Mouse (Mus musculus) CH12.LX (cell line): ENCODE results near the gene Mkrn2. TPM values are rescaled to one million over a fixed set of nuclear protein-coding genes. Genes with fewer than 3 reads are reported as not detected.

Experiments used
- DNase-seq: peaks from one replicate; pipeline ENCODE4 v3.0.0-alpha.2; 2013; ENCODE audit errors: extremely low read depth
- H3K27ac ChIP-seq: 2 replicates; pipeline ENCODE4 v1.5.1; 2012; ENCODE audit warnings: low read depth, mild to moderate bottlenecking, control low read depth, moderate library complexity; ENCODE audit not compliant: insufficient read depth
- H3K27me3 ChIP-seq: replicated peaks from 2 replicates; pipeline ENCODE3; 2012; ENCODE audit warnings: inconsistent platforms
- H3K36me3 ChIP-seq, 2 experiments: replicated peaks in 1 of 2; 2 replicates each; pipeline versions ENCODE3 to v1.6.1; 2012; ENCODE audit warnings: inconsistent platforms in 1 of 2, low read length in 1 of 2, mild to moderate bottlenecking in 1 of 2, mixed read lengths in 1 of 2, moderate library complexity in 1 of 2; ENCODE audit not compliant: control insufficient read depth in 1 of 2, insufficient read depth in 1 of 2
- H3K4me1 ChIP-seq, 2 experiments: 2 replicates each; pipeline ENCODE4 v1.6.1; 2012; ENCODE audit warnings: inconsistent platforms in 1 of 2, moderate library complexity in 1 of 2; ENCODE audit not compliant: insufficient read depth in 2 of 2, control insufficient read depth in 1 of 2
- H3K4me2 ChIP-seq: 2 replicates; pipeline ENCODE4 v1.6.1; 2012; ENCODE audit warnings: low read depth, mild to moderate bottlenecking, control low read depth; ENCODE audit not compliant: poor library complexity, insufficient read depth, severe bottlenecking
- H3K4me3 ChIP-seq, 3 experiments: fragments of 150-350 bp in 1 of 3; sonication (generic) in 1 of 3; replicated peaks in 1 of 3; 2 replicates each; pipeline versions ENCODE3 to v1.5.1; 2011 to 2012; ENCODE audit warnings: low read depth in 2 of 3, low read length in 2 of 3, mild to moderate bottlenecking in 2 of 3, moderate library complexity in 2 of 3, control low read depth in 1 of 3, improper control_type of control experiment in 1 of 3, inconsistent platforms in 1 of 3, mixed read lengths in 1 of 3; ENCODE audit not compliant: poor library complexity in 1 of 3
- H3K79me2 ChIP-seq: replicated peaks from 2 replicates; pipeline ENCODE4 v1.6.1; 2012; ENCODE audit warnings: mild to moderate bottlenecking, moderate library complexity; ENCODE audit not compliant: control insufficient read depth, poor library complexity, insufficient read depth, severe bottlenecking; ENCODE audit errors: extremely low read depth
- H3K9ac ChIP-seq: 2 replicates; pipeline ENCODE4 v1.6.1; 2012; ENCODE audit warnings: low read depth, mild to moderate bottlenecking, control low read depth, moderate library complexity; ENCODE audit not compliant: insufficient read depth
- H3K9me3 ChIP-seq: replicated peaks from 2 replicates; pipeline ENCODE3; 2012; ENCODE audit warnings: low read length, inconsistent platforms, mixed read lengths
- BHLHE40 ChIP-seq: IDR thresholded peaks from 2 replicates; pipeline ENCODE4 v1.6.1; 2011; ENCODE audit warnings: mild to moderate bottlenecking, low read depth, low read length, improper control_type of control experiment
- CHD1 ChIP-seq: IDR thresholded peaks from 2 replicates; pipeline ENCODE4 v1.6.1; 2012; ENCODE audit warnings: low read depth, low read length, improper control_type of control experiment, inconsistent platforms
- CHD2 ChIP-seq: IDR thresholded peaks from 2 replicates; pipeline ENCODE4 v1.6.1; 2011; ENCODE audit warnings: low read length, improper control_type of control experiment
- CTCF ChIP-seq, 2 experiments: IDR thresholded peaks in 1 of 2; conservative IDR thresholded peaks in 1 of 2; 2 replicates each; pipeline ENCODE4 v1.5.1; 2011 to 2012; ENCODE audit warnings: low read depth in 2 of 2, low read length in 2 of 2, improper control_type of control experiment in 1 of 2, inconsistent platforms in 1 of 2, mild to moderate bottlenecking in 1 of 2, moderate library complexity in 1 of 2
- ELF1 ChIP-seq: IDR thresholded peaks from 2 replicates; pipeline ENCODE4 v1.6.1; 2014; ENCODE audit warnings: low read depth, mild to moderate bottlenecking, inconsistent platforms, low read length, improper control_type of control experiment
- ETS1 ChIP-seq: conservative IDR thresholded peaks from 2 replicates; pipeline ENCODE4 v1.6.1; 2012; ENCODE audit warnings: low read depth, mild to moderate bottlenecking, inconsistent platforms, low read length, improper control_type of control experiment, moderate library complexity
- GABPA ChIP-seq: IDR thresholded peaks from 2 replicates; pipeline ENCODE4 v1.6.1; 2012; ENCODE audit warnings: low read depth, low read length, improper control_type of control experiment, inconsistent platforms; ENCODE audit not compliant: insufficient replicate concordance
- JUN ChIP-seq: IDR thresholded peaks from 2 replicates; pipeline ENCODE4 v1.6.1; 2011; ENCODE audit warnings: low read depth, mild to moderate bottlenecking, low read length, improper control_type of control experiment, moderate library complexity; ENCODE audit not compliant: insufficient read depth
- JUND ChIP-seq: conservative IDR thresholded peaks from 2 replicates; pipeline ENCODE4 v1.6.1; 2011; ENCODE audit warnings: low read depth, low read length, improper control_type of control experiment
- KAT2A ChIP-seq: IDR thresholded peaks from 2 replicates; pipeline ENCODE4 v1.6.1; 2012; ENCODE audit warnings: low read length, improper control_type of control experiment, inconsistent platforms; ENCODE audit not compliant: insufficient replicate concordance
- MAFK ChIP-seq: IDR thresholded peaks from 2 replicates; pipeline ENCODE4 v1.6.1; 2011; ENCODE audit warnings: low read length, improper control_type of control experiment; ENCODE audit not compliant: insufficient replicate concordance
- MAX ChIP-seq: IDR thresholded peaks from 2 replicates; pipeline ENCODE4 v1.6.1; 2011; ENCODE audit warnings: low read length, improper control_type of control experiment
- MAZ ChIP-seq: IDR thresholded peaks from 2 replicates; pipeline ENCODE4 v1.6.1; 2012; ENCODE audit warnings: low read depth, mild to moderate bottlenecking, inconsistent platforms, low read length, improper control_type of control experiment, moderate library complexity
- MEF2A ChIP-seq: IDR thresholded peaks from 2 replicates; pipeline ENCODE4 v1.6.1; 2014; ENCODE audit warnings: low read depth, mild to moderate bottlenecking, inconsistent platforms, low read length, improper control_type of control experiment, borderline replicate concordance
- POLR2AphosphoS2 ChIP-seq: IDR thresholded peaks from 2 replicates; pipeline ENCODE4 v1.6.1; 2011; ENCODE audit warnings: low read depth, low read length, improper control_type of control experiment
- RAD21 ChIP-seq: IDR thresholded peaks from 2 replicates; pipeline ENCODE4 v1.6.1; 2011; ENCODE audit warnings: low read depth, mild to moderate bottlenecking, low read length, improper control_type of control experiment, moderate library complexity
- RCOR1 ChIP-seq: conservative IDR thresholded peaks from 2 replicates; pipeline ENCODE4 v1.6.1; 2012; ENCODE audit warnings: low read depth, mild to moderate bottlenecking, inconsistent platforms, low read length, improper control_type of control experiment
- SIN3A ChIP-seq: IDR thresholded peaks from 2 replicates; pipeline ENCODE4 v1.6.1; 2012; ENCODE audit warnings: low read length, improper control_type of control experiment, inconsistent platforms
- SMC3 ChIP-seq: IDR thresholded peaks from 2 replicates; pipeline ENCODE4 v1.6.1; 2011; ENCODE audit warnings: low read depth, low read length, improper control_type of control experiment
- TBP ChIP-seq: conservative IDR thresholded peaks from 2 replicates; pipeline ENCODE4 v1.6.1; 2011; ENCODE audit warnings: low read depth, low read length, improper control_type of control experiment
- UBTF ChIP-seq: IDR thresholded peaks from 2 replicates; pipeline ENCODE4 v1.6.1; 2012; ENCODE audit warnings: low read depth, mild to moderate bottlenecking, inconsistent platforms, low read length, improper control_type of control experiment, moderate library complexity
- ZKSCAN1 ChIP-seq: IDR thresholded peaks from 2 replicates; pipeline ENCODE4 v1.6.1; 2012; ENCODE audit warnings: low read depth, inconsistent platforms, low read length, improper control_type of control experiment, borderline replicate concordance
- dilution Hi-C: fragments of 300-500 bp; cut with MboI; formaldehyde crosslinking; loops from 2 replicates; pipeline ENCODE4 v1.14.3; 2020; ENCODE audit warnings: low sequenced_read_pairs; ENCODE audit not compliant: extremely low pct_unique_long_range_greater_than_20kb, extremely low pct_ligation_motif_present
- in situ Hi-C: fragments of 300-500 bp; cut with MboI; formaldehyde crosslinking; loops from 3 replicates; pipeline ENCODE4 v1.14.3; 2019; ENCODE audit warnings: low sequenced_read_pairs, low pct_ligation_motif_present, low pct_unique_long_range_greater_than_20kb, mixed read lengths
- polyA plus RNA-seq: library from polyadenylated mRNA; unstranded; fragments of >175 nt; gene quantifications from 2 replicates; pipeline ENCODE4 v1.2.1, GENCODE M21; 2012; ENCODE audit warnings: low read depth; ENCODE audit not compliant: insufficient read length
- total RNA-seq, 2 experiments: library from RNA; depleted of rRNA; stranded (reverse); fragments of 300-350 nt in 1 of 2; fragments of >200 nt in 1 of 2; gene quantifications; 2 replicates each; pipeline ENCODE4 v1.2.3; 2012 to 2014

The Mkrn2 gene
- total and polyA plus RNA-seq, 3 experiments = 14.6 to 49.8 (median 18.6) TPM

- H3K9me3 ChIP-seq = peaks cover 3% of the 10 kb centered on the region
- dilution Hi-C loops = no loop called here
- H3K4me2 ChIP-seq = no peak overlapping the region
- peaks cover 28 to 91% of the 10 kb centered on the region in 2 experiments for H3K36me3 ChIP-seq
- in situ Hi-C loops = no loop called here
- no peaks in the 10 kb centered on the region for H3K27me3 ChIP-seq
- H3K4me3 ChIP-seq = no peak overlapping the region
- H3K4me1 ChIP-seq = no peaks in the 10 kb centered on the region
- no peak for TF ChIP-seq RCOR1
- no peak for TF ChIP-seq CHD1
- TF ChIP-seq POLR2AphosphoS2 = no peak
- TF ChIP-seq MAX = no peak
- no peak for TF ChIP-seq JUND
- no peak for TF ChIP-seq KAT2A
- TF ChIP-seq CTCF (conservative IDR thresholded peaks at IDR 0.05 in 1 of 2, IDR thresholded peaks at IDR 0.05 in 1 of 2; ENCODE audit: low read depth in 2 of 2, low read length in 2 of 2) = peak in 1 of 2 experiments; percentile 33; a peak in 2 of 4 replicates
- TF ChIP-seq MEF2A = no peak
- no peak for TF ChIP-seq MAFK
- peak; percentile 18; the same call in 1 of the 2 replicates for TF ChIP-seq SMC3
- TF ChIP-seq UBTF = no peak
- TF ChIP-seq SIN3A = no peak
- TF ChIP-seq ETS1 = no peak
- TF ChIP-seq RAD21 = peak; percentile 6
- TF ChIP-seq CHD2 = no peak
- TF ChIP-seq BHLHE40 = no peak
- no peak for TF ChIP-seq TBP
- no peaks in the 10 kb centered on the region for H3K79me2 ChIP-seq
- H3K27ac ChIP-seq = no peak overlapping the region
- no peak overlapping the region for H3K9ac ChIP-seq
- no peak for DNase-seq
Measured at GRCm38 (mm10) chr6:115555485-115555884, 46.2 kb upstream of the Mkrn2 start.

- H3K9ac ChIP-seq = no peak overlapping the region
- no peak for DNase-seq
- dilution Hi-C loops = no loop called here
- peaks cover under 1% of the 10 kb centered on the region for H3K9me3 ChIP-seq
- no peak overlapping the region for H3K4me2 ChIP-seq
- no peak for TF ChIP-seq ELF1
- TF ChIP-seq MEF2A = no peak
- TF ChIP-seq MAZ = no peak
- no peak for TF ChIP-seq TBP
- TF ChIP-seq JUND = no peak
- TF ChIP-seq MAFK = no peak
- no peak for TF ChIP-seq GABPA
- TF ChIP-seq CHD2 = no peak
- no peak for TF ChIP-seq ZKSCAN1
- TF ChIP-seq JUN = no peak
- TF ChIP-seq MAX = no peak
- no peak for TF ChIP-seq SIN3A
- H3K4me3 ChIP-seq = no peak overlapping the region
- no peak overlapping the region for H3K27ac ChIP-seq
- in situ Hi-C loops = no loop called here
- H3K79me2 ChIP-seq = no peaks in the 10 kb centered on the region
- no peaks in the 10 kb centered on the region for H3K4me1 ChIP-seq
- H3K27me3 ChIP-seq = no peaks in the 10 kb centered on the region
- peaks cover 26 to 92% of the 10 kb centered on the region in 2 experiments for H3K36me3 ChIP-seq
Measured at GRCm38 (mm10) chr6:115558176-115558575, 43.5 kb upstream of the Mkrn2 start.
